Mouse (Mus musculus) stomach, embryonic 16.5 days (tissue): ENCODE data around the gene Mboat2. TPM values are rescaled to one million over a fixed set of nuclear protein-coding genes. Genes with fewer than 3 reads are reported as not detected.

Source experiments
- ATAC-seq: fragments of 200-750 bp; cut with Nextera tagmentation; 2 replicates; pipeline ENCODE4 v1.8.0; 2017; ENCODE audit warnings: moderate number of reproducible peaks, moderate TSS enrichment; ENCODE audit not compliant: insufficient read depth, low FRiP score
- H3K27ac ChIP-seq: fragments of 300-500 bp; sonication (generic); 2 replicates; pipeline ENCODE4 v1.5.1; 2014; ENCODE audit warnings: low read length
- H3K27me3 ChIP-seq: fragments of 300-500 bp; sonication (generic); 2 replicates; pipeline ENCODE4 v1.6.1; 2014; ENCODE audit warnings: low read length, control low read depth, mixed read lengths; ENCODE audit not compliant: control insufficient read depth, insufficient read depth
- H3K36me3 ChIP-seq: fragments of 300-500 bp; sonication (generic); 2 replicates; pipeline ENCODE4 v1.6.1; 2014; ENCODE audit warnings: low read length; ENCODE audit not compliant: control insufficient read depth, insufficient read depth
- H3K4me1 ChIP-seq: fragments of 300-500 bp; sonication (generic); 2 replicates; pipeline ENCODE4 v1.6.1; 2014; ENCODE audit warnings: low read length, control low read depth, mixed read lengths; ENCODE audit not compliant: control insufficient read depth, insufficient read depth
- H3K4me2 ChIP-seq: fragments of 300-500 bp; sonication (generic); 2 replicates; pipeline ENCODE4 v1.6.1; 2014; ENCODE audit warnings: low read depth, low read length, mixed read lengths
- H3K4me3 ChIP-seq: fragments of 300-500 bp; sonication (generic); replicated peaks from 2 replicates; pipeline ENCODE4 v1.5.1; 2014; ENCODE audit warnings: mild to moderate bottlenecking, low read length
- H3K9ac ChIP-seq: fragments of 300-500 bp; sonication (generic); 2 replicates; pipeline ENCODE4 v1.6.1; 2014; ENCODE audit warnings: low read length
- H3K9me3 ChIP-seq: fragments of 300-500 bp; sonication (generic); replicated peaks from 2 replicates; pipeline ENCODE4 v1.6.1; 2016; ENCODE audit warnings: low read length, control low read depth; ENCODE audit not compliant: control insufficient read depth
- WGBS: fragments of 180-500 bp; shearing (Covaris S2); extraction: QIAGEN DNeasy Blood & Tissue Kit; methylation state at CpG from one replicate; pipeline ENCODE4 v1.1.7; 2014; 5-methylcytosine and 5-hydroxymethylcytosine counted together
- polyA plus RNA-seq: library from polyadenylated mRNA; unstranded; fragments of >200 nt; fragmentation: Nextera tagmentation; extraction: Ambion mirVana; gene quantifications from 2 replicates; pipeline ENCODE4 v1.2.1, GENCODE M21; 2015

Gene Mboat2
- polyA plus RNA-seq, 1 experiment from 2014 or later = 47.3 TPM

DNA sequence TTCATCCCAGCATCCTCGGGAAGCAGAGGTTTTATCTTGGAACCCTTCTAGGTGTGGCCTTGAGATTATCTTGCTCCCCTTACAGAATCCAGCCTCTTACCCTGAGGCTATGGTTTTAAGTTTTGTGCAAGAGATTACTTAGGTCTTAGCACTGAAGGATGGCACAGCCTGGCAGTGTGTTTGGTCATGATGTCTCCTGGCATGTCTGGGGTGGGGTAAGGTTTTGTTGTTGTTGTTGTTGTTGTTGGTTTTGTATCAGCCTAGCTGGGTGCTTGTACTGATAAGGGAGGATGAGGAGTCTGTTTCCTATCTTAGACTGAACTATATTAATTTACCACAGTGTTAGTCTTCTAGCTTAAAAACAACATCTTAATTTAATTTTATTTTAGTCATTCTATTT, 105.6 kb downstream of the Mboat2 start:
- no peak overlapping the region for H3K9ac ChIP-seq
- no peak overlapping the region for H3K4me3 ChIP-seq
- H3K4me1 ChIP-seq = peaks cover 5% of the 10 kb centered on the region; the same call in 1 of the 2 replicates
- no peak for ATAC-seq
- 52% methylated on average over 1 of the region's 1 CpGs for WGBS
- H3K36me3 ChIP-seq = no peaks in the 10 kb centered on the region
- no peaks in the 10 kb centered on the region for H3K27me3 ChIP-seq
- no peak overlapping the region for H3K27ac ChIP-seq
- H3K4me2 ChIP-seq = no peak overlapping the region
- no peaks in the 10 kb centered on the region for H3K9me3 ChIP-seq

DNA sequence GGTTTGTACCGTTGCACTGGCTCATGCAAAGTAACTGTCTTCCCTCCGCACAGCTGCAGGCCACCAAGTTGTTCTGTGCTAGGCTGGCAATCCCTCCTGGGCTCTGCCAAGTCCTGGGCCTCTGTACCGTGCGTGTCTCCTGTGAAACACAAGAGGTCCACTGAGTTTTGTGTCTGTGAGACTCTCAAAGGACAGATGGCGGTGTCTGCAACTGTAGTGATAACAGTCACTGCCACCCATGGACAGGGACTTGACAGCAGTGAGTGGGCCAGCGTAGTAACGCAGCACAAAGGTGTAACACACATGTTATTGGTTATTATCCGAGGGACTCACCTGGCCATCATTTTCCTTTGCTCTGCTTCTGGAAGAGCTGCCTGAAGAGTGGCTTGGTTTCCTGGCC, 108.7 kb downstream of the Mboat2 start:
- H3K4me1 ChIP-seq = no peaks in the 10 kb centered on the region
- no peak overlapping the region for H3K4me2 ChIP-seq
- ATAC-seq = no peak
- no peaks in the 10 kb centered on the region for H3K27me3 ChIP-seq
- H3K9ac ChIP-seq = no peak overlapping the region
- WGBS = 94% methylated on average over 8 of the region's 8 CpGs
- H3K4me3 ChIP-seq = no peak overlapping the region
- no peaks in the 10 kb centered on the region; the same call in 1 of the 2 replicates for H3K36me3 ChIP-seq
- no peak overlapping the region for H3K27ac ChIP-seq
- H3K9me3 ChIP-seq = no peaks in the 10 kb centered on the region

DNA sequence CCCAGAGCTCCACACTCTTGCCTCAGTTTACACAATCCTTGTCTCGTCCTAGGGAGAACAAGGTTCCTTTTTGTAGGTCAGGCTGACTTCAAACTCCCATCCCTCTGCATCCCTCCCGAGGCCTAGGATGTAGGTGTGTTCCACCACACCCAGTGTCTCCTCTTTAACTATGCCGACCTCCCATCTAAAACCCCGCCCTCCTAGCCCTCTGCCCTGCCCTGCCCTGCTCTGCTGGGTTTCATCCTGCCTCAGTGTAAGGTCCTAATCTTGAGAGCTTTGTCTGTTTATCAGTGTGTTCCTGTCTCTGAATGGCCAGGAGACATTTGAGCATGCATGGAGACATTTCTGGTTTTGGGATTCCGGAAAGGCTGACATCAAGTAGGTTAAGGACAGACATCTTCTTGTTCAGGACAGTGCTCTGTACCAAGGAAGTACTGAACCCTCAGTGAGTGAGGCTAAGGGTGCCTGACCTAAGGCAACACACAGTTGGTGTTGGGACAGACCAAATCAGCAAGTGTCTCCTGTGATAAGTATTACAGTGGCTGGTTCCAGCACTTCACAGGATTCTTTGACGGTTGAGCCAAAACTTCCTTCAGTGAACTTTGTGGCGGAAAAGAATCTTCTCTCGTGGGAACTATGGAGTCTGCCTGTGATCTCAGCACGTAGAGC, 112.1 kb downstream of the Mboat2 start:
- Histone ChIP-seq H3K4me3 (no peak overlapping the region), H3K9me3 (no peaks in the 10 kb centered on the region), H3K27ac (no peak overlapping the region), H3K36me3 (no peaks in the 10 kb centered on the region; the same call in 1 of the 2 replicates), H3K27me3 (no peaks in the 10 kb centered on the region), H3K4me1 (no peaks in the 10 kb centered on the region), H3K9ac (no peak overlapping the region), H3K4me2 (no peak overlapping the region)
- ATAC-seq = no peak
- 76% methylated on average over 9 of the region's 9 CpGs for WGBS

DNA sequence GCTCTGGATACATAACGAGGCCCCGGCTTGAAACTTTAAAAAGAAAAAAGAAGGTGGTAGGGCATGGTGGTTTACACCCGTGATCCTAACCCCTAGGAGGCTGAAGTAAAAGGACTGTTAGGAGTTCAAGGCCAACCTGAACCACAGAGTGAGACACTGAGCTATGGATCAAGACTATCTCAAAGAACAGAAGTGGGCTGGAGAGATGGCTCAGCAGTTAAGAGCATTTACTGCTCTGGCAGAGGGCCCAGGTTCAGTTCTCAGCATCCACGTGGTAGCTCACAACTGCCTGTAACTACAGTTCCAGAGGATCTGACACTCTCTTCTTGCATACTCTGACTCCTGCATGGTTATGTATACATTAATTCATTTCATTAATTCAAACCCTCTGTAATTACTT, 112.7 kb downstream of the Mboat2 start:
- no peak for ATAC-seq
- no peak overlapping the region for H3K9ac ChIP-seq
- no peaks in the 10 kb centered on the region for H3K27me3 ChIP-seq
- H3K36me3 ChIP-seq = no peaks in the 10 kb centered on the region; the same call in 1 of the 2 replicates
- H3K27ac ChIP-seq = no peak overlapping the region
- no peak overlapping the region for H3K4me3 ChIP-seq
- WGBS = 90% methylated on average over 4 of the region's 4 CpGs
- no peaks in the 10 kb centered on the region for H3K4me1 ChIP-seq
- H3K9me3 ChIP-seq = no peaks in the 10 kb centered on the region
- no peak overlapping the region for H3K4me2 ChIP-seq

DNA sequence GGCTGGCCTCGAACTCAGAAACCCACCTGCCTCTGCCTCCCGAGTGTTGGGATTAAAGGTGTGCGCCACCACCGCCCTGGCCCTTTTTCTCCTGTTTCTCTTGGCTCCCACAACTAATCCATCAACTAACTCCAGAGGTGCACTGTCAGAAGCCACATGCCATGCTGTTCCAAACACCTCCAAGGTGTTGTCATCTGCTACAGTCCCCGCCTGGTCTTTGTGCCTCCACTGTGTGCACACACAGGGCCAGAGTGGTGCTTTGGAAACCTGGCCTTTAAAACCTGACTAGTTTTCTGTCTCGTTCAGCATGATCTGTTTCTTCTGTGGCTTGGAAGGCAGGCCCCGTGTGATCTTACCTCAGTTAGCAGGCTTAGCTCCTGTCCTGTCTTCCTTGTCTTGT, 113.9 kb downstream of the Mboat2 start:
- H3K4me1 ChIP-seq = no peaks in the 10 kb centered on the region
- H3K27ac ChIP-seq = no peak overlapping the region
- no peaks in the 10 kb centered on the region for H3K27me3 ChIP-seq
- WGBS = 92% methylated on average over 7 of the region's 7 CpGs
- H3K9ac ChIP-seq = no peak overlapping the region
- no peak overlapping the region for H3K4me3 ChIP-seq
- no peak overlapping the region for H3K4me2 ChIP-seq
- H3K36me3 ChIP-seq = no peaks in the 10 kb centered on the region; the same call in 1 of the 2 replicates
- no peak for ATAC-seq
- H3K9me3 ChIP-seq = no peaks in the 10 kb centered on the region

DNA sequence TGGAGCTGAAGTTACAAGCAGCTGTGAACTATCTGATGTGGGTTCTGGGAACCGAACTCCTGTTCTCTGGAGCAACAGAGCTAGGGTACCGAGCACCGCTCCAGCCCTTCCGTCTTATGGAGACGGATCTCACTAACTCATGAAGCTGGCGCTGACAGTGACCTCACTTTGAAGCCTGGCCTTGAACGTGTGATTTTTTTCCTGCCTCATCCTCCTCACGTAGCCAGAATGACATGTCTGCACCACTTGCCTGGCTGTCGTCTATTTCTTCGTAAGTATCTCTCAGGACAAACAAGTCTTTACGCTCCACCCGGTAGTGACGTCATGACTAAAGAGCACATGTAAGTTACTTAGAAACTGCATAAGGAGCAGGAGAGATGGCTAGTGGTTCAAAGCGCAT, 116.4 kb downstream of the Mboat2 start:
- ATAC-seq = no peak
- peaks cover 4% of the 10 kb centered on the region; the same call in 1 of the 2 replicates for H3K36me3 ChIP-seq
- no peak overlapping the region for H3K4me3 ChIP-seq
- WGBS = 88% methylated on average over 14 of the region's 14 CpGs
- H3K27ac ChIP-seq = no peak overlapping the region
- H3K4me1 ChIP-seq = no peaks in the 10 kb centered on the region
- H3K4me2 ChIP-seq = no peak overlapping the region
- no peak overlapping the region for H3K9ac ChIP-seq
- no peaks in the 10 kb centered on the region for H3K9me3 ChIP-seq
- no peaks in the 10 kb centered on the region for H3K27me3 ChIP-seq

DNA sequence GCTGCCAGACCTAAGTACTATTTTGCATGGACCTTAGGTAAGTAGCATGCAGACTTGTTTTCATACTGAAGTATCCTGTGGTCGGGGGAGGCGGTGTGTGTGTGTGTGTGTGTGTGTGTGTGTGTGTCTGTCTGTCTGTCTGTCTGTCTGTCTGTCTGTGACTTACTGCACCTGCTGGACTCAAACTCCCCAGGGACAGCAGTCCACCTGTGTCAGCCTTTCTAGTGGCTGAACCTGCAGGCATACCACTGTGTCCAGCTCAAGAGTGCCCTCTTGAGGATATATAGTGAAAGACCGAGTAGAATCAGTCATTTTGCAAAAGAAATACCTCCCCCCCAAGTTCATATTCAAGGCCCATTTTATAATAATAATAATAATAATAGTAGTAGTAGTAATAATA, 117.7 kb downstream of the Mboat2 start:
- no peaks in the 10 kb centered on the region for H3K27me3 ChIP-seq
- ATAC-seq = no peak
- H3K9ac ChIP-seq = no peak overlapping the region
- H3K4me2 ChIP-seq = no peak overlapping the region
- peaks cover 4% of the 10 kb centered on the region; the same call in 1 of the 2 replicates for H3K36me3 ChIP-seq
- H3K4me1 ChIP-seq = no peaks in the 10 kb centered on the region
- no peak overlapping the region for H3K4me3 ChIP-seq
- WGBS = 63% methylated on average over 3 of the region's 3 CpGs
- no peak overlapping the region for H3K27ac ChIP-seq
- H3K9me3 ChIP-seq = no peaks in the 10 kb centered on the region

DNA sequence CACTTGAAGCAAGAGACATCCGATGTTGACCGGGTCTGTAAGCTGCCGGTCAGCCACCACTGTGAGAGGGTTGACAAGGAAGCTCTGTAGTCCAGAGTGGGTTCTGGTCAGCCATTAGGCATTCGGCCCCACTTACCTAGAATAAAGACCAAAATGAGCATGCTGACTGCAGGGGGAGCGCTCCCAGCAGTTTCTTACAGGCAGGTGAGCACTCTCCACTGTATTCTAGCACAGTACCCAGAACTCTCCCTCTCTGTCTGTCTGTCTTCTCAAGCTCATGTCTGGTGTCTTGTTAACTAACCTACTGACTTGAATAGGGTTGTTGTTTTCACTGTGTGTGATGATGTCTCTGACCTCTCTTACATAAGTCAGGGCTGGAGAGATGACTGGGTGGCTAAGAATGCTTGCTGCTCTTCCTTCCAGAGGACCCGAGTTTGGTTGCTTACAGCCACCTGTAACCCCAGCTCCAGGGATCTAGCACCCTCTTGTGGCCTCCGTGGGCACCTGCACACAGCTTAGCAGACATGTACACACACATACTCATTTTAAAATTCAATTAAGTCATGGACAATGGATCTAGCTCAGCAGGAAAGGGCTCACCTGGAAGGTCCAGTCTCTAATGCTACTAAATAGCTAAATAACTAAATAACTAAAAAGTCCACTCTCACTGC, 119.8 kb downstream of the Mboat2 start:
- H3K4me2 ChIP-seq = no peak overlapping the region
- H3K9me3 ChIP-seq = no peaks in the 10 kb centered on the region
- H3K9ac ChIP-seq = no peak overlapping the region
- no peak for ATAC-seq
- no peaks in the 10 kb centered on the region for H3K4me1 ChIP-seq
- H3K27me3 ChIP-seq = no peaks in the 10 kb centered on the region
- H3K4me3 ChIP-seq = no peak overlapping the region
- H3K27ac ChIP-seq = no peak overlapping the region
- WGBS = 87% methylated on average over 7 of the region's 7 CpGs
- H3K36me3 ChIP-seq = 0 out of 2 replicates have a peak, but pooled peaks cover 4% of the 10 kb centered on the region

DNA sequence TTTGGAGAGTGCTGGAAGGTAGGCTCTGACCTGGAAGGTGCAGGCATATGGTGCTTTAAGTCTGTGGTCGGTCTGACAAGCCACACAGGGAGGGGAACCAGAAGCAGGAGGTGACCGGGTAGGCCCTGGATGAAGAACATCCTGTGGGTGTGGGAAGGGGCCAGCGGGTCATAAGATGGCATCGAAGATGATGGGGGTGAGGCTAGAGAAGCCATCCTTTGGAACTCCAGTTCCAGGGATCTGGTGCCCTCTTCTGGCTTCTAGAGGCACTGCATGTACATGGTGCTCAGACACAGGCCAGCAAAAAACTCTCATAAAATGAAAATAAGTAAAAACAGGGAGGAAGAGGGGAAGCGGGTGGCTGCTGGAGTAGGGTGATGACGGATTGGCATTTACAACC, 121.5 kb downstream of the Mboat2 start:
- H3K9ac ChIP-seq = no peak overlapping the region
- H3K36me3 ChIP-seq = 0 out of 2 replicates have a peak, but pooled peaks cover 4% of the 10 kb centered on the region
- no peak overlapping the region for H3K4me2 ChIP-seq
- peak; percentile 41; the same call in 1 of the 2 replicates for ATAC-seq
- H3K27ac ChIP-seq = no peak overlapping the region
- H3K27me3 ChIP-seq = no peaks in the 10 kb centered on the region
- no peaks in the 10 kb centered on the region for H3K4me1 ChIP-seq
- no peaks in the 10 kb centered on the region for H3K9me3 ChIP-seq
- H3K4me3 ChIP-seq = no peak overlapping the region
- 45% methylated on average over 6 of the region's 6 CpGs for WGBS
